Mouse (Mus musculus) 3T3-L1 (cell line): ENCODE measurements at regions not wholly inside any gene's neighbourhood (a gene's known extent, or its start where the extent isn't known, plus 50 kb on each side); places are given as distances from the start of the nearest gene placed in this dataset.
A peak's percentile ranks its signal among the peaks of the same experiment; 100 is the strongest.

ENCODE experiments used
- DNase-seq: peaks from one replicate; pipeline ENCODE4 v3.0.0-alpha.2; 2015; ENCODE audit warnings: low read depth, low spot score

DNA sequence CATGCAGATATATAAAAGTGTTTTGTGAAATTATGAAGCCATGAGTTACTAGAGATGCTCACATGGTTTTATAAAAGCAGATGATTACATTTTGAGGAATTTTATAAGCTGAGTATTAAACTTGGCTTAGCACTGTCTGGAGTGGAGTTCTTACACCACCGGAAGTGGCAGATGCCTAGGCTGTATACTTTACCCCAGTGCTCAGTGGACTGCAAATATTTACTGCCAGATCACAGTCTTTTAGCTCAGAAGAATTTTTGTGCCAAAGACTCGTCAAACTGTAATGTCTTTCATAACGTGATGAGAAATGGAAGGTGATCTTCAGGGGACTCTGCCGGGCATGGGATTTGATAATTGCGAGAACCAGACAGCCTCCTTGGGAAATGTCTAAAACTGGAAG lies 136.1 kb upstream of the 9330182O14Rik start:
- DNase-seq: no peak

DNA sequence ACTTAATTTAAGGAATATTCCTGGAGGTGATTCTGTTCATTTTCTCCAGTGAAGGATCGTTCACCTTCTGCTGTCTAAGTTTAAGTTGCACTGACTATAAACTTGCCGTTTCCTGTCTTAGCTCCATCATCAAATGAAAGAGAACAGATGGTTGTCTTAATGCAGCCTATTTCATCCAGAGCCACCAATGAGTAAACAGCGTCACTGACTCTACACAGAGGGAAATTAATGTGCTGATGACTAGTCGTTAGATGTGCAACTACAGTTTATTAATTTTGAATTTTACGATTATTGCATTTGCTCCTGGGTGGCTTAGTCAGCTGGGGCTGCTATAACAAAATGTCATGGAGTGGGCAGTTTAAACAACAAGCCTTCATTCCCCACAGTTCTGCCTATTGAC lies 134.1 kb upstream of the 9330182O14Rik start:
- no peak for DNase-seq

DNA sequence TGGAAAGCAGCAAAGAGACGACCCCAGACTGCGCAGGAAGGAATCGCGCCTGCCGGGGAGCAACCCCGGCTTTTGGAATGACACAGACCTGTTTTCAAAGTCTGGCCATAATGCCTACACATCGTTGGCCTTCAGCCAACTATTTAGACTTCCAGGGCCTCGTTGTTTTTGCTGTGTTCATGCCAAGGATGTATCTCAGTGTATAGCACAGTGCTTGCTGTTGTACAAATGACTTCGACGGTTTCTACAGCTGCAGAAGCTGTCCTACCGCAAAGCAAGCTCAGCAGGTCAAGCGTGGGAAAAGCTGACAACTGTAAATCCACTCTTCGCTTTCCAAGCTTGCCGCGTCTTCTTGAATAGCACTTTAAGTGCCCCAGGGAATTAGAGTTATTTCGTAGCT lies 129.1 kb upstream of the 9330182O14Rik start:
- no peak for DNase-seq

DNA sequence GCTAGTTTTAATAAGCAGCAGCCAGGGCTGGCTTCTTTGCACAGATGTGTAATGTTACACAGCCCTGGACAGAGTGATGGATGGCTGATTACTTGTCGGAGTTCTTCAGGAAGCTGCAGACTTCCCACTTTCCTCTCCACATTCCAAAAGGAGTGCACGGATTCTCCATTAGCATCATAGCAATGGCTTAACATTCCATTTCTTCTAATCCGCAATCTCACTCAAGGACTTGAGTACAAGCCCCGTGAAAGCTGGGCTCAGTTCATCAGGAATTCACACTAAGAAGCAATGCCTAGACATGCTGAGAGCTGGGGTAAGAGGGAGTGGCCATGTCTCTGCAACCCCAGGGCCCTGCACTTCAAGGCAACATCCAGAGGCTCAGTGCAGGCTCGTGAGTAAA lies 126.3 kb upstream of the 9330182O14Rik start:
- DNase-seq: no peak

DNA sequence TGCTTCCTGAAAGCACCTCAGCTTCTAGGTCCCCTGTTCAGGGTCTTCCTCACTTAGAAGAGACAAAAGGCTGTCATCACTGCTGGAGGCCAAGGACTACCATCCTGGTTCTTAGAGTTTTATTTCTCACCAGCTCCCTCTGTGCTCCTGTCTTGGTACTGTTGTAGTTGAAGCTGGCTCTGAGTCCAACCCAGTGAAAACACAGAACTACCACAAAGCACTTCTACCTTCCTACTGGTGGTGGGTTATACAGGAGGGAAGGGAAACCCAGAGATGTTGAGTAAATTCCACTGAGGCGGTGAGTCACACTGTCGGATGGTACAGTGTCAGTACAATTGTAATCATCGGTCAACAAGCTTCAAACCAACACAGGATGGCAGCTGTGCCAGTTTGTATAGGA lies 120.3 kb upstream of the 9330182O14Rik start:
- peak; percentile 13 for DNase-seq

DNA sequence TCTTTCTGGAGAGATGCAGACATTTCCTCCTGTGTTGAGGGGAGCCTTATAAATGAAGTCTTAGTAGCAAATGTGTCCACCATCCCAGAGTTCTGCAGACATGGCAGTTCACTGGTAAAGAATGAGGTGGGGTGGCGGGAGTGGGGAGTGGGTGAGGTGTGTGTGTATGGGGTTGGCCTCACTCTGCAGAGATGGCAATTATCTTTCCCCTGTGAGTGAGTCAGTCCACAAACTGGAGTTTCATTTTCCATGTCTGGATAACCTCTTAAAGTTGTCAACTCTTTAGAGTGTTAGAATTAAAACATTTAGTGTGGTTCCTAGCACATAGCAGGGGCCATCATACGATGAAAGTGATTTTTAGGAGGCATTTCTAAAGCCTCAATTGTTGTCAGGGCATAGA lies 117.1 kb upstream of the 9330182O14Rik start:
- no peak for DNase-seq

DNA sequence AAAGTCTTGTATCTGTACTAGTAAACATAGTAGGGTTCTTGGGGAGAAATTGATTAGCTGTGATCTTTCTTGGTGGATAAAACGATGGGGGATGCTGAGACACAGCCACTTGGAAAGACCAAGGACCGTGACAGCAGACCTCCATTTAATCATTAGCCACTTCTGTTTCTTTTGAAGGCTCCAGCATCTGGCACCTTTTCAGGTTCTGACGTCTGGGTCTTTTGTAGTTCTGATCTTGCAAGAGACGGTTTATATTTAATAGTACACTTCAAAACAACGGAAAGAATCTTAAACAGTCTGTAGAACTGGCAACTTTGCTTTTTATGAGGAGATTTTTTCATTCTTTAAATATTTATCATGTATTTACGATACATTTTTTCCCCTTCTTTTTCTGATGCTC lies 116.6 kb upstream of the 9330182O14Rik start:
- DNase-seq: no peak

DNA sequence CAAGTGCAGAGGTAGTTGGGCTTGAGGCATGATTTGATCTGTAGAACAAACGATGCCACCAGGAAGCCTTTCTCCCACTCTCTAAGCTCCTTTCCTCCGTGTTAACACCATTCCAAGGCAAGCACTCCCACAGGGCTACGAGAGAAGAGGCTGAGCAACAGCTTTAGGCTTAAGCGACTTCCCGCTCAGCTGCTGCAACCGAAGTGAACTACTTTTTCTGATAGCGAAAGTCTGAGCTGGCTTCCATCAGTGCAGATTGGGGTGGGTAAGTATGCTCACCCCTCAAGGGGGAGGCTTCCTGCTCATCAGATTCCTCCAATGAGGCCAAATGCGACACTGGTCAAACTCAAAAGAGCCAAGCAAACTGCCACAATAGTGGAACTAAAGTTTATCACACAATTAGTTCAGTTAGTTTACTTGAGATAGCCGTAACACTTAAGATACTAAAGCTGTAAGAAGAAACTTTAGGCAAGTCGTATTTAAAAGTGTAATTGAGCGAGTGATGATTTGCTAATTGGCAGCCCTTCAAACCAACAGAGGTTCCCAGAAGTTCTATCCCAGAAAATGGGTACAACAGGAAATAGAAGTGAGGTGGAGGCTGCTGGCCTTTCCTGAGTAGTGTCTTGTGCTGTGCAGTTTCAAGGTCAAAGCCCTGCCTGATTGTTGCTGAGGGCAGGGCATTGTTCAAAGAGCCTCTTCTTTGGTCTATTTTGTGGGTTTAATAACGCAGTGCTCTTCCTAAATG lies 115.9 kb upstream of the 9330182O14Rik start:
- DNase-seq: no peak

DNA sequence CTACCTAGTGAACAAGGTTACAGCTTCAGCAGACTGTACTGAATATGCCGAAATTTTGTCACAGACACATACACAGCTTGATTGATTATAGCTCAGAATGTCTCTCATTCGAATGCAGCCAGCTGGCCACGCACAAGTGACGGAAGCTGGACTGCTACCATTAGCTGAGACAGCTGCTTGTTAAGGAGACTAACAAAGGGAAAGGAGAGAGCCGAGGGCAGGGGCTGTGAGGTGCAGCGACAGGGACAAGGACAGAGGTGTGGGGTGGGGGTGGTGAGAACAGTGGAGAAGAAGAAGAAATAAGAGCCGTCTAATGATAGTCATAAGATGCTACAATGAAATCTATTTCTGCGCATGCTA lies 115.4 kb upstream of the 9330182O14Rik start:
- DNase-seq: no peak

DNA sequence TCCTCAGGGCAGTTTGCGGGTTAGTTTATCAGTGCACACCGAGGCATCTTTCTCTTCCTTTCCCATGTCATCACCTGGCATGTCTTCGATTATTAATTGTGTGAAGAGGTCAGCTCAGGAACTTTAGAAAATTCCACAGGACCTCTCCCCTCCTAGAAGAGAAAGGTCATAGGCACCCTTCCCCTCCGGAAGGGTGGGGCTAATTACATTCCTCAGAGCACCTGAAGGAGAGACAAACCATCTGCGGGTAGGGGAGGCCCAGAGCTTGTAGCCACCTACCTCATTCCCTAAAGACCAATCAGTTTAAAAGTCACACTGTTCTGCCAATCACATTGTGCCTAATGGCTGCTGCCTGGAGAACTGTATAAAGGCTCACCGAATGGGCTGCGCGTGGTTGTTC lies 114.9 kb upstream of the 9330182O14Rik start:
- DNase-seq: no peak

DNA sequence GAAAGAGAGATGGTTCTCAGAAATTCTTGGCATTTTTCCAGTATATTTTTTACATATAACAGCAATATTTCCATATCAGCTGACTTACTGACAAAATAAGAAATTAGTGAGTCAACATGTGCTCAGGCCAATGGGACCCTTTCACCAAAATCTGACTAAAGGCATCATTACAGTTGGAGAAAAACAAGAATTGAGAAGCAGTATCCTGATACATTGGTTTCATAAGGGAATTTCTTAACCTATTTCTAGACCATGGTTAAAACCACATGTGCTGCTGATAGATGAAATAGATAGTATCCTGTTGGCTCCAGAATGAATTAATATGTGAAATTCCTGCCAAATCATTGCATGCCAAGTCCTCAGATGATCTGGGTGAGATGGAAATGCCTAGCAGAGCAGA lies 114.1 kb upstream of the 9330182O14Rik start:
- no peak for DNase-seq

DNA sequence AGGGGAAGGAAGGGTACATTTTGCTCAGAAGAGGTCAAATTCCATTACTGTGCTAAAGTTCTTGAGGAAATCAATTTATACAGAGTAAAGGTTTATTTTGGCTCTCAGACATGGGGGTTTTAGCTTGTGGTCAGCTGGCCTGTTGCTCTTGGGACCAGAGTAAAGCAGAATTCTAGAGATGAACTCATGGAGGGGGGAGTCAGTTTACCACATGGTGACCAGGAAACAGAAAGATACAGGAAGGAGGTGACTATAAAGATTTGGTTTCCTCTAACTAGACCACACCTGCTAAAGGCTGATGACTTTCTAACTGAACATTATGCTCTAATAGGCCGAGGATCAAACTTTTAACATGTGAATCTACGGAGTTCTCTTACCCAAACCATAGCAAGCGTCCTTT lies 113.5 kb upstream of the 9330182O14Rik start:
- peak; percentile 11 for DNase-seq

DNA sequence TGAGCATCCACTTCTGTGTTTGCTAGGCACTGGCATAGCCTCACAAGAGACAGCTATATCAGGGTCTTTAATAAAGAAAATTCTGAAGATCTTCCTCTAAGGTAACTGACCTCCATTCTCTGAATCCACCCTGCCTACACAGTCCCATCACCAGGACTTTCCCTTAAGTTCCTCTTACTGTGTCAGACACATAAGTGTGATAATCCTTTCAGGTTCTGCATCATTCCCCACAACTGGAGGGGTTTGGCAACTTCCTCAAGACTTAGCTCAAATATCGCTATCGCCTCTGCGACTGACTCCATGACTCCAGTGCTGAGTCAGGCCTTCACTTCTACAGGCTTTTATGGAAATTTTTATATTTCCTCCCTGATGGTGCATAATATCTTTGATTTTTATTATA lies 111.0 kb upstream of the 9330182O14Rik start:
- no peak for DNase-seq

DNA sequence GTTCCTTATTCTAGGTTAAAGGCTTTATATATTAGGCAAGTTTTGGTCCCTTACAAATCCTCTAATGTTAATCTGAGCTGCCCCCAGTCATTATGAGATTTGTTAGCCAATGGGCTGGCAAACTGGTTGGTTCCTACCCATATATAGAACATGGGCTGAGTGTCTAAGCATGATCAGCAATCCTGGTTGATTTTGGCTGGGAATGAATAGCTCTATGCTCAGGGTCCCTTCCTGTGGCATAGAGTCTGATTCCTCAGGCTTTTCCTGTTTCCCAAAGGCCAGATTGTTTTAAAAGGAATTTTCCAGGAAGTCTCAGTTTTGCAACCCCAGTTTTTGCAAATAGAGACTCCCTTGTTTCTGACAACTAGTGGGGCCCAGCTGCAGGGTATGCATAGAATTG lies 102.1 kb upstream of the 9330182O14Rik start:
- no peak for DNase-seq

DNA sequence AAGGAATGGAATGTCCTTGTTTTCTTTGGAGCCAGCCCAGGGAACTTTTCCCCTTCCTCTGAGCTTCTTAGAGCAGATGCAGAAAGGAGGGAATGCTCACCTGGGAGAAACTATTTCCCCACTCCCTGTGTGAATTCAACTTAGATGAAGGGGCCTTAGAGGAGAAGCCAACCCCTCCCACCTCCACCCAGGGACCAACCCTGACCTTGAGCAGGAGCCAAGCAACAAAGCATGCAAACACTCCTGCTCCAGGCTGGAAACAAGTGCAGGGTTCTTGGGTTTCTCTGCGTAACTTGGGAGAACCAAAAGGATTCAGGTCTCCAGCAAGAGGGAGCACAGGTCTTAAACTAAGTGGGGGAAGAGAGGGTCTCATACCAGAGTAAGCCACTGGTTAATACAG lies 98.0 kb upstream of the 9330182O14Rik start:
- DNase-seq: no peak

DNA sequence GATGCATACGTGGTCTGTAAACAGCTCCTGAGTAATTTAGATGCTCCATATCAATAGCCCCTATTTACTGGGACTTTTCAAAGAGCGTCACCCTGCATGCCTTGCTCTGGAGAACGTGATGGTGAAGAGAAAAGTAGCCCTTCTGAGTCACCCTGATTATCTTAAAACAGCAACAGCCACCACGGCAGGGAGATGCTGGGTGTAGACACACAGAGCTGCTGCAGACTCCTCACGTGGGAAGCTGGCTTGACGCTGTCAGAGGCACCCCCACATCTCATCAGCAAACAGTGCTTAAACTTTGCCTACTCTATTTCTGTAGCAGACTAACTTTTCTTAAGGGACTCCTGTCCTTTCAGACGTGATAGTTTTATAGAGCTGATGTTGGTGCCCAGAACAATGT lies 96.9 kb upstream of the 9330182O14Rik start:
- no peak for DNase-seq

DNA sequence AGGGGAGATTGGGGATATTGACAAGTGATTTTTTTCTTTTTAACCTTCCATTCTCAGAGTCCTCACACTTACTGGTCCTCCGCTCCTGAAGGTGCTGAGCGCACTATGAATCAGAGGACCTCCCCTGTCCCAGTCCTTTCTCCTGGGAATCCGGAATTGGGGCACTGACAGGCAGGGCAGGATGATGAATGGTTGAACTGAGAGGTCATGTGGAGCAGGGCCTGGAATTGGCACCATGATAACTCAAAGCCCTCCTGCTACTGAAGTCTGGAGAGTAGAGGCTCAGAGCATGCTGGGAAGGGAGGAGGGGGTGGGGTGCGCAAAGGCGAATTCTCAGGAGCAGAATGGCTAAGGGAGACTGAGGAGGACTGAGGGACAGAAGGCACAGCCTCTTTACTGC lies 87.9 kb upstream of the 9330182O14Rik start:
- peak; percentile 68 for DNase-seq

DNA sequence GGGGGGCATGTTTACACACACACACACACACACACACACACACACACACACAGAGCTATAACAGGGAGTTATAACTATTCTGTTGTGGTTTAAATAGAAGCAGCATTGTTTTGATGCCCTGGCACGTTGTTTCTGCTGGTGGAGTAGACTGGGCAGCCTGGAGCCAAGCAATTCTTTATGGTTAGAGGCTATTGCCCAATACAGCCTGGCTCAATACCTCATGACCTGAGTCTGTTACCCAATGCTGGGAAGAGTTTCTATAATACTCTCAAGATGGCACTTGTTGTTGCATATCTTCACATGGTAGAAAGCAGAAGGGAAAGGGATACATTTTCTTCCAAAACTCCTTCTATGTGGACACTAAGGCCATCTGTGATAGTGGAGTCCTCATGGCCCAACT lies 87.1 kb upstream of the 9330182O14Rik start:
- peak; percentile 64 for DNase-seq

DNA sequence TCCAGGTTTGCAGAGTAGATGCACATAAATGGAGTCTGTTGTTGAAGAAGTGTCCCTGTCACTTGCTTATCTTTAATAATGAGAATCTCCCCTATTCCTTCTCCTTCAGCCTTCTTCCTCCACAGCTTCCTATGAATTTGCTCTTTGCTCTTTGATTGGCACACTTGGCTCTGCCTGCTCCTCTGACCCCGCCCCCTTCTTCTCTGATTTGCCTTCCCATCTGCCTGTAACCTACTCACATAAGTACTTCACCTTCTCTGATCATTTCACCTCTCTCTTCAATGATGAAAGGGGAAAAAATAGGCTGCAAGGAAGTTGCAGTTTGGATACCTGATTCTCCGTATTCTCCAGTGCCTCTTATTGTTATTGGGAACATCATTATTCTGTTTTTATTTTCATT lies 66.1 kb upstream of the 9330182O14Rik start:
- no peak for DNase-seq

DNA sequence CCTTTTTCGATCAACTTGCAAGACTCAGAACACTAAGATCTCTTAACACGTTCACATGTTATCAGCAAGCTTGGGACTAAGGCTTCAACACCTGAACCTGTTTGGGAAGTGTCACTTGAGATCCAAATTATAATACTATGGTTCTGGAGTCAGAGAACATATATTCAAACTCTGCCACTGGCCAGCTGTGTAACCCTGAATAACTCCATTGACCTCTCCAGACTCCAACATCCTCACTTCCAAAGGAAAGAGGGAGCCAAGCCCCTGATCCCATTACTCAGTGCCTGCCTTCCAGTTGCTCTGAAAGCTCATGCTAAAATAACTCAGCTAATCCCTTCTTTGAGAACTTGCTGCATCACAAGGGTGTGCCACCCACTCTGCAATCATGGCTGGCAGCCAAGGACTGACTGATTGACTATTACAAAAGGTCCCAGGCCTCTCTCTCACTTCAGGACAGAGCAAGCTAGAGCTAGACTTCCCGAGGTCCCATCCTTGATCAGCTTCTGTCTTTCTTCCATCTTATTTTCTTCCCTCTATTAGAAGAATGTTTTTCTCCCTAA lies 58.8 kb upstream of the 9330182O14Rik start:
- DNase-seq: peak; percentile 62

DNA sequence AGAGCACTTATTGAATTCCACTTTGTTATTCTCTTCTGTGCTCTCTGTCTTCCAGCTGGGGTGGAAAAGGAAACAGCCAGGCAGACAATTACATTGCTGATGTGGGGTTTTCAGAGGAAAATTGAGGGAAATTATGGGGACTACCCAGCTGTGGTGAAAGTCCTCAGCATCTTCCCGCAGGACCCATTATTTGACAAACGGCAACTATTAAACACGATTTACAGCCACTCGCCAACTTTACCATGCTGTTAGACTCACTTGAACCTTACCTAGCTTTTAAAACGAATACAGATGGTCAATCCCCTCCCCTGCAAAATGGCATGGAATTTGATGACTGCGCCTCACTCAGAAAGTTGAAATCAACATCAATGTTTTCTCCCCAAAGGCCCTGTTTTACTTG lies 54.3 kb upstream of the 9330182O14Rik start:
- no peak for DNase-seq
